9 mouse cellular contexts compared by ENCODE assay signal in genomic region chr10:70099052-70099451, GRCm38 (mm10). TPM values are rescaled to one million over a fixed set of nuclear protein-coding genes. Genes with fewer than 3 reads are reported as not detected.
DNase-seq lines count a peak whose midpoint lies in the region; ATAC-seq lines count a peak whose summit lies in the region.
"Had no signal": no experiment of that assay in that cellular context is flagged by ENCODE, and none has a peak within 500 bp of the region (broad histone marks: within the 10 kb centered on the region; RNA-seq: fewer than 3 reads in every experiment).

No protein-coding gene starts in this region.

- peaks cover 9% of the 10 kb centered on the region; the same call in 1 of the 2 replicates for H3K36me3 ChIP-seq in forebrain, embryonic 15.5 days
- H3K36me3 ChIP-seq in liver, embryonic 12.5 days = peaks cover 42% of the 10 kb centered on the region

- no peak for ATAC-seq in forebrain, embryonic 15.5 days (replicated peaks)
- no peak for ATAC-seq in liver, embryonic 12.5 days

- H3K9me3 ChIP-seq in forebrain, embryonic 15.5 days = no peaks in the 10 kb centered on the region
- peaks cover 8% of the 10 kb centered on the region for H3K9me3 ChIP-seq in liver, embryonic 12.5 days (replicated peaks)

- H3K9ac ChIP-seq in forebrain, embryonic 15.5 days (replicated peaks) = peak overlapping the region; percentile 76
- peak overlapping the region; percentile 86; the same call in 1 of the 2 replicates for H3K9ac ChIP-seq in liver, embryonic 12.5 days

- peak overlapping the region; percentile 76 for H3K4me3 ChIP-seq in forebrain, embryonic 15.5 days
- peak overlapping the region; percentile 77 for H3K4me3 ChIP-seq in liver, embryonic 12.5 days

- peak overlapping the region; percentile 88 for H3K4me2 ChIP-seq in forebrain, embryonic 15.5 days (replicated peaks)
- H3K4me2 ChIP-seq in liver, embryonic 12.5 days = peak overlapping the region; percentile 98

- no peaks in the 10 kb centered on the region for H3K27me3 ChIP-seq in forebrain, embryonic 15.5 days
- H3K27me3 ChIP-seq in liver, embryonic 12.5 days (replicated peaks) = no peaks in the 10 kb centered on the region

- no peak overlapping the region for H3K27ac ChIP-seq in forebrain, embryonic 15.5 days (replicated peaks)
- H3K27ac ChIP-seq in liver, embryonic 12.5 days = no peak overlapping the region

- H3K4me1 ChIP-seq in forebrain, embryonic 15.5 days = peaks cover 46% of the 10 kb centered on the region
- peaks cover 62% of the 10 kb centered on the region for H3K4me1 ChIP-seq in liver, embryonic 12.5 days

- peak; percentile 49 for DNase-seq in adrenal gland, postnatal 14 days
- no peak for DNase-seq in adrenal gland, postnatal 4 days (ENCODE audit: low spot score in 2 of 2)
- DNase-seq in 416B (ENCODE audit: low read depth) = peak; percentile 35
- no peak for DNase-seq in cerebellum, postnatal 36 days
- no peak for DNase-seq in ovary, postnatal 10 days (ENCODE audit: low spot score)
- no peak for DNase-seq in thymus, adult 18-20 months
- DNase-seq: B cell, adult 2 months had no signal

- WGBS in forebrain, embryonic 15.5 days = 38% methylated on average over 8 of the region's 8 CpGs
- WGBS in liver, embryonic 12.5 days (ENCODE audit: insufficient replicate concordance) = 50% methylated on average over 8 of the region's 8 CpGs

RNA-seq across cellular contexts. Expression of gene Ccdc6, which starts 2.1 kb away (rescaled TPM):
- total RNA-seq in adrenal gland, postnatal 14 days (2021) = 54.7 and 61.2 TPM in 2 replicates
- 10 to 100 TPM; 58.8 to 65.0 TPM for total RNA-seq in adrenal gland, postnatal 4 days (2021)
- polyA plus RNA-seq in forebrain, embryonic 15.5 days (2015; fragmentation: Nextera tagmentation; extraction: Ambion mirVana) = 16.7 and 17.5 TPM in 2 replicates
- polyA plus RNA-seq in liver, embryonic 12.5 days (2016; fragmentation: Nextera tagmentation; extraction: Ambion mirVana) = 9.5 and 10.2 TPM in 2 replicates

Comparison
In these comparisons a context has a peak if more than half of its experiments do, and no peak if none do; other contexts are left out.
1. DNase-seq: peak in adrenal gland, postnatal 14 days (single experiment) and 416B (single experiment); none in adrenal gland, postnatal 4 days (0 of 2), cerebellum, postnatal 36 days (0 of 2), ovary, postnatal 10 days (single experiment) and thymus, adult 18-20 months (0 of 2).